Mouse (Mus musculus): Measurements from ENCODE around the gene Hic2.

Hic2 gene

GRCm38 (mm10) chr16:17276164-17277151 is 43.1 kb downstream of the Hic2 start:
- DNase-seq (ENCODE audit: low spot score) = peak; percentile 92

DNA sequence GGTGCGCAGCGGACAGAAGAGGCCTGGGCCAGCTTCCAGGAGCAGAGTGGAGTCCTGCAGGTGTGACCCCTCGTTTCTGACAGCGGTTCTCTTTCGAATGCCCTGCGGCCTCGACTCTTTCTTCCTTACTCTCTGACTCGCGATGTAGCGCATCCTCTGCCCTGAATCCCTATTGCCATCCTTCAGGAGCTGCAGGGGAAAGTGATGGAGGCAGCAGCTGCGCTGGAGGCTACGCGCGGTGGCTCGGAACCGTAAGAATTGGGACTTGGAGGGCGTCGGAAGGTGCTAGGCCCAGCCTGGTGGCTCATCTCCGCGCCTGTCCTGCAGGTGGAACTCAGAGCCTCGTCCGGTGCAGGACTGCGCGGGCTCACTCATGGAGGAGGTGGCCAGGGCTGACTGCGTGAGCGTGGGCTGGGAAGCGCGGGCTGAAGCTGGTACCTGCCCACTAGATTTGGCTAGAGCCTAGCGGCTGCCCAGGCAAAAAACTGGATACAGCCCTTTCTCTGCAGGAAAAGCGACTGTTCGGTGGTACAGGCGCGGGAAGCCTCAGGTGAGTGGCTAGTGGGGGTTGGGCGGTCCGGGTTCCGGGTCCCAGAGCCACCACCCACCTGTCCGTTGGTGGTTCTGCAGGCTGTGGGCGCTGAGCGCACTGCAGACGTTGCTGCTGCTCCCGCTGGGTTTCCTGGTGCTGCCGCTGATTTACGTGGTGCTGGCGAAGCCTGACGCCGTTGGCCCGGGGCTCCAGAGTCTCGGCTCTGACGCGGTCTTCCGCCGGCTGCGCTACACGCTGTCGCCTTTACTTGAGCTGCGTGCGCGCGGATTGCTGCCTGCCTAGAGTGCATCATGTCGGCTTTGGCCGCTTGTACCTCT is 44.2 kb downstream of the Hic2 start:
- no peak for DNase-seq (ENCODE audit: low spot score)

DNA sequence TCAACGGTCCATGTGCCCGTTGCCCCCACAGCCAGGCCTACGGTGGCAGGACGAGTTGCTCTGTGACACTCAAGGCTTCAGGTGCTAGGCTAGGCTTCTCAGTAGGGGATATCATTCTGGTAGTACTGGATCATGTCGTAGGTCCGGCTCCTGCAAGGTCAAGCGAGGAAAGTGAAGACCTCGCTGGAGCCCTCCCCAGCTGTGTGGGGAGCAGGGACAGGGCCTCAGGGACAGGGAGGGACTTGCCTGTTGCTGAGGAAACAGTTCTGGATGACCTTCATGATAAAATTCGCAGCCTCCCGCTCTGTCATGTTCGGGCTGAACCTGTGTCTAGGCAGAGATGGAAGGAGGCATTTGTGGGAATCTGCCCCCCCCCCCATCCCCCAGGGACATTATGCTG is 47.1 kb downstream of the Hic2 start:
- no peak for DNase-seq (ENCODE audit: low spot score)

GRCm38 (mm10) chr16:17283151-17283550 is 49.8 kb downstream of the Hic2 start:
- no peak for DNase-seq (ENCODE audit: low spot score)

GRCm38 (mm10) chr16:17287103-17287502 is 53.7 kb downstream of the Hic2 start:
- DNase-seq (ENCODE audit: low spot score) = peak; percentile 27

DNA sequence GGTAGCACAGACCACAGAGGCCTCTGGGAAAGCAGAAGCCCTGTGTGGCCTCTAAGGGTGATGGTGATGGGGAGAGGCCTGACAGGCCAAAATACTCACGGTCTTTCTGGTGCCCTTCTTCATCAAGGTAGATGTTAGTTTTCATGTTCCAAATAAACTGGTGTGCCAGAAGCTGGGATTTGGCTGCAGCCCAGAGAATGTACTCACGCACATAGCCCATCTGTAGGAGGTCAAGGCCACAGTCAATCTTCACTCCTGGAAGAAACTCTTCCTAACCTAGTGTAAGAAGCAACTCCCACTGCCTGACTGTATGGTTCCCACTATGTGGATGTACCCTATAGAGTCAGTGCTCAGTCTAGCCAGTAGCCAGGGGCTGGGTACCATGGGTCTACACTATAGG is 57.6 kb downstream of the Hic2 start:
- no peak for DNase-seq (ENCODE audit: low spot score)

DNA sequence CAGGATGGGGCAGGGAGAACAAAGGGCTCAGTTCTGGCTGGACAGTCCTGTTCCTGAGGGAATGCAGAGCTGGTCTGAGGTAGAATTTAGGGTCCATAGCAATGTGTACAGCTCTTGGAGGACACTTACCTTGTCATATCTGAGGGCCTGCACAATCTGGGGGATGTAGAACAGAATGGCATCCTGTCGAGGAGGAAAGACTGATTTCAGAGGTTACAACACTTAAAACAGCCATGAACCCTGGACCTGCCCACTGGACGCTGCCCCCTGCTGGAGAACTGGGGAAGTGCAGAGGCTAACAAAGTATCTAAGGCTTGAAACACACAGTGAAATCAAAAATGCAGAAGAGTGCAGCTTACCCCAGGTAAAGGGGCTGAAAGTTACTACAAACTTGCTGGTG is 59.4 kb downstream of the Hic2 start:
- peak; percentile 32 for DNase-seq (ENCODE audit: low spot score)

GRCm38 (mm10) chr16:17300818-17301217 is 67.4 kb downstream of the Hic2 start:
- DNase-seq (ENCODE audit: low spot score) = no peak

DNA sequence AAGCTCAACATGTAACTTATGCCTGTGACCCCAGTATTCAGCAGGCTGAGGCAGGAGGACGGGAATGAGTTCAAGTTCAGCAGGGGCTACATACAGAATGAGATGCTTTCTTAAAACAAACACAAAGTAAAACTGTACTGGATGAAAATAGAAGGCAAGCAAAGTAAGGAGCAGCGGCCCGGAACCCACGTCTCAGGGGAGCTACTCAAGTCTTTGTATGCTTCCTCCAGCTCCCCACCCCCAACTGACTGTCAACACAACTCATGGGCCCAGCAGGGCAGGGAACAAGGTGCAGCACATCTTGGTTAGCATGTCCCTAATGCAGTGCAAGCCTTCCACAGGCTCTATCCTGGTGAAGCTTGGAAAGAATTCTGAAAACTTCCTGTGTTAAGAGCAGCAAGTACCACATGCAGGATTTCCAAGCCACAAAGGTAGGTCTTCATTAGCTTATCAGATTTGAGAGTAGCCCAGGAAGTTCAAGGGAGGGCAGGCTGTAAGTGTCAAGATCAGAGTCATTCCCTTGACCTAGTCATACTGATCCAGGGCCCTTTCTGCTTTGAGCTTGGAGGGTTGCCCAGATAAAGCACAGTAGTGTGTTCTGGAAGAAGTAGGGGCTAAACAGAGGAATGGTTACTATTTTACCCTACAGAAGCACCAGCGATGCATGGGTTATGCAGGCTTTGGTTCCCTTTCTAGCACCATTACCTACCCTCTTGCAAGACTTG is 70.3 kb downstream of the Hic2 start:
- no peak for DNase-seq (ENCODE audit: low spot score)

- no peak for DNase-seq (ENCODE audit: low spot score)
Observed at GRCm38 (mm10) chr16:17307461-17307860, 74.1 kb downstream of the Hic2 start.

- DNase-seq (ENCODE audit: low spot score) = no peak
Observed at GRCm38 (mm10) chr16:17309036-17309435, 75.7 kb downstream of the Hic2 start.

- DNase-seq (ENCODE audit: low spot score) = no peak
Observed at GRCm38 (mm10) chr16:17312531-17312930, 79.2 kb downstream of the Hic2 start.

Data from yolk sac, embryonic 10.5 days (tissue).